Comparison of ENCODE assay signal across 8 mouse cellular contexts in genomic region chr2:118790551-118791525, GRCm38 (mm10). TPM values are rescaled to one million over a fixed set of nuclear protein-coding genes. Genes with fewer than 3 reads are reported as not detected.
DNase-seq lines count a peak whose midpoint lies in the region; ATAC-seq and TF ChIP-seq lines count a peak whose summit lies in the region.

No protein-coding gene starts in this region.

- intact Hi-C loops in heart, adult 2 months (cut with DNase I): loop anchor here (1.0 to 5.0 kb wide), 2 partner anchors 92 to 161 kb away; no protein-coding TSS in a partner anchor

- H3K79me3 ChIP-seq in C2C12 (ENCODE audit: low read depth): no peaks in the 10 kb centered on the region

- TF ChIP-seq CTCF in C2C12 (IDR thresholded peaks at IDR 0.05; ENCODE audit: control insufficient read depth, insufficient read depth, insufficient read length): peak; percentile 63
- peak; percentile 84 for TF ChIP-seq CTCF in heart, adult 2 months (IDR thresholded peaks at IDR 0.05)
- peak; percentile 79 for TF ChIP-seq CTCF in kidney, adult 2 months (conservative IDR thresholded peaks at IDR 0.05; ENCODE audit: insufficient read depth, insufficient read length, low read depth, low read length)
- peak; percentile 88 for TF ChIP-seq CTCF in liver, adult 2 months (IDR thresholded peaks at IDR 0.05; ENCODE audit: low read depth, low read length)
- TF ChIP-seq CTCF in midbrain, postnatal 0 days (IDR thresholded peaks at IDR 0.05): peak; percentile 71; the same call in 1 of the 2 replicates

- H3K4me1 ChIP-seq in embryonic facial prominence, embryonic 12.5 days: peaks cover 11% of the 10 kb centered on the region; the same call in 1 of the 2 replicates
- peaks cover 1% of the 10 kb centered on the region; the same call in 1 of the 2 replicates for H3K4me1 ChIP-seq in heart, adult 2 months (ENCODE audit: control insufficient read depth, insufficient read depth, low read length)
- H3K4me1 ChIP-seq in kidney, adult 2 months (ENCODE audit: control insufficient read depth, insufficient read depth, low read length): no peaks in the 10 kb centered on the region
- H3K4me1 ChIP-seq in liver, adult 2 months (ENCODE audit: control insufficient read depth, insufficient read depth, low read length): no peaks in the 10 kb centered on the region
- H3K4me1 ChIP-seq in midbrain, postnatal 0 days (ENCODE audit: insufficient read depth, low read length): no peaks in the 10 kb centered on the region
- H3K4me1 ChIP-seq in stomach, embryonic 16.5 days (ENCODE audit: control insufficient read depth, insufficient read depth, low read length): peaks cover 6% of the 10 kb centered on the region; the same call in 1 of the 2 replicates

- H3K79me2 ChIP-seq in C2C12 (ENCODE audit: control insufficient read depth, insufficient read depth): no peaks in the 10 kb centered on the region
- H3K79me2 ChIP-seq in heart, adult 2 months (replicated peaks; ENCODE audit: control insufficient read depth, insufficient read depth, low read length): no peaks in the 10 kb centered on the region
- H3K79me2 ChIP-seq in liver, adult 2 months (ENCODE audit: control insufficient read depth, insufficient read depth, low read length): no peaks in the 10 kb centered on the region

- no peaks in the 10 kb centered on the region for H3K9me3 ChIP-seq in embryonic facial prominence, embryonic 12.5 days
- H3K9me3 ChIP-seq in midbrain, postnatal 0 days (ENCODE audit: low read length): no peaks in the 10 kb centered on the region
- no peaks in the 10 kb centered on the region for H3K9me3 ChIP-seq in stomach, embryonic 16.5 days (replicated peaks; ENCODE audit: control insufficient read depth, low read length)

- TF ChIP-seq POLR2A in heart, adult 2 months (IDR thresholded peaks at IDR 0.05; ENCODE audit: insufficient read depth, low read depth, low read length): no peak
- no peak for TF ChIP-seq POLR2A in kidney, adult 2 months (IDR thresholded peaks at IDR 0.05; ENCODE audit: low read depth, low read length)
- no peak for TF ChIP-seq POLR2A in liver, adult 2 months (IDR thresholded peaks at IDR 0.05; ENCODE audit: extremely low read depth, insufficient read depth, low read length)

- H3K9ac ChIP-seq in embryonic facial prominence, embryonic 12.5 days: no peak overlapping the region
- H3K9ac ChIP-seq in heart, adult 2 months (ENCODE audit: low read depth, low read length): no peak overlapping the region
- H3K9ac ChIP-seq in liver, adult 2 months (ENCODE audit: low read depth, low read length): no peak overlapping the region
- no peak overlapping the region for H3K9ac ChIP-seq in midbrain, postnatal 0 days (replicated peaks; ENCODE audit: low read length, poor library complexity, severe bottlenecking)
- peak overlapping the region; percentile 59; the same call in 1 of the 2 replicates for H3K9ac ChIP-seq in stomach, embryonic 16.5 days (ENCODE audit: low read length)

- DNase-seq in adrenal gland, postnatal 25 days: peak; percentile 78
- DNase-seq in heart, adult 2 months: peak; percentile 69 to 71
- DNase-seq in kidney, adult 2 months: peak; percentile 81
- DNase-seq in liver, adult 2 months (ENCODE audit: extremely low read depth, low read depth, low spot score): peak; percentile 43
- peak; percentile 77 for DNase-seq in midbrain, postnatal 0 days (ENCODE audit: low spot score)

- 0 out of 2 replicates have a peak, but pooled peaks have one; percentile 43 for ATAC-seq in embryonic facial prominence, embryonic 12.5 days (ENCODE audit: insufficient number of reproducible peaks, insufficient read depth, low FRiP score, low TSS enrichment)
- peak; percentile 67 for ATAC-seq in midbrain, postnatal 0 days (ENCODE audit: low FRiP score)
- ATAC-seq in stomach, embryonic 16.5 days (ENCODE audit: insufficient read depth, low FRiP score): peak; percentile 39; the same call in 1 of the 2 replicates

- WGBS in embryonic facial prominence, embryonic 12.5 days: 23% methylated on average over 44 of the region's 44 CpGs
- WGBS in heart, adult 2 months: 22% methylated on average over 44 of the region's 44 CpGs
- WGBS in kidney, adult 2 months: 23% methylated on average over 44 of the region's 44 CpGs
- WGBS in liver, adult 2 months: 25% methylated on average over 44 of the region's 44 CpGs
- 27% methylated on average over 44 of the region's 44 CpGs for WGBS in midbrain, postnatal 0 days
- WGBS in stomach, embryonic 16.5 days: 23% methylated on average over 44 of the region's 44 CpGs

- no peak for TF ChIP-seq EP300 in heart, adult 2 months (IDR thresholded peaks at IDR 0.05; ENCODE audit: insufficient read depth, low read depth, low read length)

- peak overlapping the region; percentile 6 for H3ac ChIP-seq in C2C12 (ENCODE audit: control insufficient read depth, insufficient read length, low read depth)

- H3K27me3 ChIP-seq in C2C12 (ENCODE audit: control insufficient read depth, insufficient read depth, insufficient read length): peaks cover 4% of the 10 kb centered on the region
- H3K27me3 ChIP-seq in embryonic facial prominence, embryonic 12.5 days: peaks cover 22% of the 10 kb centered on the region
- H3K27me3 ChIP-seq in heart, adult 2 months (ENCODE audit: control insufficient read depth, insufficient read depth, low read length): no peaks in the 10 kb centered on the region
- H3K27me3 ChIP-seq in kidney, adult 2 months (replicated peaks; ENCODE audit: control insufficient read depth, insufficient read depth, low read length): no peaks in the 10 kb centered on the region
- H3K27me3 ChIP-seq in liver, adult 2 months (ENCODE audit: control insufficient read depth, insufficient read depth, low read length): no peaks in the 10 kb centered on the region
- no peaks in the 10 kb centered on the region for H3K27me3 ChIP-seq in midbrain, postnatal 0 days (ENCODE audit: insufficient read depth, low read length)
- no peaks in the 10 kb centered on the region for H3K27me3 ChIP-seq in stomach, embryonic 16.5 days (ENCODE audit: control insufficient read depth, insufficient read depth, low read length)

- no peak overlapping the region for H3K27ac ChIP-seq in embryonic facial prominence, embryonic 12.5 days
- no peak overlapping the region for H3K27ac ChIP-seq in heart, adult 2 months
- H3K27ac ChIP-seq in kidney, adult 2 months (ENCODE audit: insufficient read depth, low read depth, low read length): no peak overlapping the region
- no peak overlapping the region for H3K27ac ChIP-seq in liver, adult 2 months (replicated peaks; ENCODE audit: insufficient read depth, low read depth, low read length)
- H3K27ac ChIP-seq in midbrain, postnatal 0 days (ENCODE audit: low read depth, low read length): no peak overlapping the region
- H3K27ac ChIP-seq in stomach, embryonic 16.5 days (ENCODE audit: low read length): no peak overlapping the region

- H3K36me3 ChIP-seq in C2C12 (ENCODE audit: control insufficient read depth, insufficient read depth): no peaks in the 10 kb centered on the region
- no peaks in the 10 kb centered on the region for H3K36me3 ChIP-seq in embryonic facial prominence, embryonic 12.5 days
- no peaks in the 10 kb centered on the region for H3K36me3 ChIP-seq in heart, adult 2 months (ENCODE audit: control insufficient read depth, insufficient read depth, low read length)
- H3K36me3 ChIP-seq in kidney, adult 2 months (ENCODE audit: control insufficient read depth, insufficient read depth, low read length): no peaks in the 10 kb centered on the region
- H3K36me3 ChIP-seq in liver, adult 2 months (ENCODE audit: control insufficient read depth, insufficient read depth, low read length): no peaks in the 10 kb centered on the region
- H3K36me3 ChIP-seq in midbrain, postnatal 0 days (ENCODE audit: insufficient read depth, low read length): peaks cover 60% of the 10 kb centered on the region
- no peaks in the 10 kb centered on the region for H3K36me3 ChIP-seq in stomach, embryonic 16.5 days (ENCODE audit: control insufficient read depth, insufficient read depth, low read length)

- peak overlapping the region; percentile 39 for H3K4me2 ChIP-seq in embryonic facial prominence, embryonic 12.5 days (replicated peaks)
- peak overlapping the region; percentile 2; the same call in 1 of the 2 replicates for H3K4me2 ChIP-seq in midbrain, postnatal 0 days (ENCODE audit: low read depth, low read length, poor library complexity, severe bottlenecking)
- peak overlapping the region; percentile 49 for H3K4me2 ChIP-seq in stomach, embryonic 16.5 days (ENCODE audit: low read depth, low read length)

- H3K4me3 ChIP-seq in C2C12 (ENCODE audit: insufficient read depth, poor library complexity, severe bottlenecking): no peak overlapping the region
- peak overlapping the region; percentile 15; the same call in 1 of the 2 replicates for H3K4me3 ChIP-seq in embryonic facial prominence, embryonic 12.5 days
- H3K4me3 ChIP-seq in heart, adult 2 months: no peak overlapping the region
- H3K4me3 ChIP-seq in kidney, adult 2 months (ENCODE audit: insufficient read depth, low read depth, low read length): no peak overlapping the region
- H3K4me3 ChIP-seq in liver, adult 2 months (ENCODE audit: insufficient read depth, low read depth, low read length): no peak overlapping the region; the same call in 1 of the 2 replicates
- no peak overlapping the region for H3K4me3 ChIP-seq in midbrain, postnatal 0 days (ENCODE audit: low read depth, low read length)
- peak overlapping the region; percentile 25 for H3K4me3 ChIP-seq in stomach, embryonic 16.5 days (replicated peaks; ENCODE audit: low read length)

RNA-seq across cellular contexts. Expression of gene Disp2, which starts 11.3 kb away (rescaled TPM):
- polyA plus RNA-seq in C2C12 (2012; fragmentation: generic; extraction: Trizol): 0.05 TPM
- total RNA-seq in adrenal gland, postnatal 25 days (2021): 23.0 and 37.8 TPM in 2 replicates
- polyA plus RNA-seq in embryonic facial prominence, embryonic 12.5 days (2016; fragmentation: Nextera tagmentation; extraction: Ambion mirVana): 1.3 and 1.6 TPM in 2 replicates
- total RNA-seq in heart, adult 2 months (2021): under 1 TPM in 1 of 2 experiments, not detected in 1; 0.11 TPM
- polyA plus RNA-seq in heart, adult 2 months (2012; rRNA removed): 0.39 and 0.53 TPM in 2 replicates
- 0.35 and 0.67 TPM in 2 replicates for polyA plus RNA-seq in kidney, adult 2 months (2012; rRNA removed)
- 1.0 and 1.3 TPM in 2 replicates for total RNA-seq in liver, adult 2 months (2014; rRNA removed)
- 1.3 and 1.5 TPM in 2 replicates for polyA plus RNA-seq in liver, adult 2 months (2012; rRNA removed)
- total RNA-seq in midbrain, postnatal 0 days (2014; rRNA removed): 180 and 201 TPM in 2 replicates
- 68.7 and 72.6 TPM in 2 replicates for polyA plus RNA-seq in midbrain, postnatal 0 days (2015; fragmentation: Nextera tagmentation; extraction: Ambion mirVana)
- polyA plus RNA-seq in stomach, embryonic 16.5 days (2015; fragmentation: Nextera tagmentation; extraction: Ambion mirVana): 2.1 and 2.5 TPM in 2 replicates

RNA-seq across cellular contexts. Expression of gene Phgr1, which starts 18.3 kb away (rescaled TPM):
- not detected for polyA plus RNA-seq in C2C12 (2012; fragmentation: generic; extraction: Trizol)
- total RNA-seq in adrenal gland, postnatal 25 days (2021): not detected in 2 replicates
- polyA plus RNA-seq in embryonic facial prominence, embryonic 12.5 days (2016; fragmentation: Nextera tagmentation; extraction: Ambion mirVana): not detected in 2 replicates
- total RNA-seq in heart, adult 2 months (2021): not detected
- not detected in 2 replicates for polyA plus RNA-seq in heart, adult 2 months (2012; rRNA removed)
- not detected in 2 replicates for polyA plus RNA-seq in kidney, adult 2 months (2012; rRNA removed)
- total RNA-seq in liver, adult 2 months (2014; rRNA removed): not detected in 2 replicates
- 1.0 and 1.6 TPM in 2 replicates for polyA plus RNA-seq in liver, adult 2 months (2012; rRNA removed)
- total RNA-seq in midbrain, postnatal 0 days (2014; rRNA removed): not detected in 2 replicates
- not detected in 2 replicates for polyA plus RNA-seq in midbrain, postnatal 0 days (2015; fragmentation: Nextera tagmentation; extraction: Ambion mirVana)
- 22.2 and 38.3 TPM in 2 replicates for polyA plus RNA-seq in stomach, embryonic 16.5 days (2015; fragmentation: Nextera tagmentation; extraction: Ambion mirVana)

RNA-seq across cellular contexts. Expression of gene Knstrn, which starts 23.0 kb away (rescaled TPM):
- polyA plus RNA-seq in C2C12 (2012; fragmentation: generic; extraction: Trizol): 76.0 TPM
- 7.6 and 10.7 TPM in 2 replicates for total RNA-seq in adrenal gland, postnatal 25 days (2021)
- 116 and 125 TPM in 2 replicates for polyA plus RNA-seq in embryonic facial prominence, embryonic 12.5 days (2016; fragmentation: Nextera tagmentation; extraction: Ambion mirVana)
- under 1 TPM; 0.64 to 0.68 TPM for total RNA-seq in heart, adult 2 months (2021)
- 0.23 and 0.59 TPM in 2 replicates for polyA plus RNA-seq in heart, adult 2 months (2012; rRNA removed)
- 0.56 and 0.61 TPM in 2 replicates for polyA plus RNA-seq in kidney, adult 2 months (2012; rRNA removed)
- 0.83 and 2.7 TPM in 2 replicates for total RNA-seq in liver, adult 2 months (2014; rRNA removed)
- 0.11 and 0.22 TPM in 2 replicates for polyA plus RNA-seq in liver, adult 2 months (2012; rRNA removed)
- total RNA-seq in midbrain, postnatal 0 days (2014; rRNA removed): 3.1 and 4.5 TPM in 2 replicates
- 5.6 and 6.6 TPM in 2 replicates for polyA plus RNA-seq in midbrain, postnatal 0 days (2015; fragmentation: Nextera tagmentation; extraction: Ambion mirVana)
- polyA plus RNA-seq in stomach, embryonic 16.5 days (2015; fragmentation: Nextera tagmentation; extraction: Ambion mirVana): 75.0 and 86.7 TPM in 2 replicates

RNA-seq across cellular contexts. Expression of gene Ccdc9b, which starts 28.4 kb away (rescaled TPM):
- polyA plus RNA-seq in C2C12 (2012; fragmentation: generic; extraction: Trizol): 9.3 TPM
- 6.1 and 8.1 TPM in 2 replicates for total RNA-seq in adrenal gland, postnatal 25 days (2021)
- 1.3 and 1.5 TPM in 2 replicates for polyA plus RNA-seq in embryonic facial prominence, embryonic 12.5 days (2016; fragmentation: Nextera tagmentation; extraction: Ambion mirVana)
- 10 to 100 TPM; 24.3 to 26.4 TPM for total RNA-seq in heart, adult 2 months (2021)
- 15.1 and 21.7 TPM in 2 replicates for polyA plus RNA-seq in heart, adult 2 months (2012; rRNA removed)
- polyA plus RNA-seq in kidney, adult 2 months (2012; rRNA removed): 3.4 and 3.6 TPM in 2 replicates
- total RNA-seq in liver, adult 2 months (2014; rRNA removed): 1.1 and 1.9 TPM in 2 replicates
- 0.68 and 0.94 TPM in 2 replicates for polyA plus RNA-seq in liver, adult 2 months (2012; rRNA removed)
- total RNA-seq in midbrain, postnatal 0 days (2014; rRNA removed): 1.5 and 3.4 TPM in 2 replicates
- 0.74 and 0.79 TPM in 2 replicates for polyA plus RNA-seq in midbrain, postnatal 0 days (2015; fragmentation: Nextera tagmentation; extraction: Ambion mirVana)
- polyA plus RNA-seq in stomach, embryonic 16.5 days (2015; fragmentation: Nextera tagmentation; extraction: Ambion mirVana): 2.9 and 4.0 TPM in 2 replicates

RNA-seq across cellular contexts. Expression of gene Inafm2, which starts 45.3 kb away (rescaled TPM):
- 10.3 TPM for polyA plus RNA-seq in C2C12 (2012; fragmentation: generic; extraction: Trizol)
- 33.9 and 37.3 TPM in 2 replicates for total RNA-seq in adrenal gland, postnatal 25 days (2021)
- polyA plus RNA-seq in embryonic facial prominence, embryonic 12.5 days (2016; fragmentation: Nextera tagmentation; extraction: Ambion mirVana): 16.5 and 17.9 TPM in 2 replicates
- total RNA-seq in heart, adult 2 months (2021): 10 to 100 TPM; 31.8 to 34.9 TPM
- polyA plus RNA-seq in heart, adult 2 months (2012; rRNA removed): 8.8 and 16.3 TPM in 2 replicates
- 8.1 and 8.7 TPM in 2 replicates for polyA plus RNA-seq in kidney, adult 2 months (2012; rRNA removed)
- 4.4 and 5.4 TPM in 2 replicates for total RNA-seq in liver, adult 2 months (2014; rRNA removed)
- polyA plus RNA-seq in liver, adult 2 months (2012; rRNA removed): 4.7 TPM in 2 replicates
- total RNA-seq in midbrain, postnatal 0 days (2014; rRNA removed): 13.5 and 17.4 TPM in 2 replicates
- polyA plus RNA-seq in midbrain, postnatal 0 days (2015; fragmentation: Nextera tagmentation; extraction: Ambion mirVana): 12.6 and 13.3 TPM in 2 replicates
- polyA plus RNA-seq in stomach, embryonic 16.5 days (2015; fragmentation: Nextera tagmentation; extraction: Ambion mirVana): 26.0 and 28.5 TPM in 2 replicates

Comparison
In these comparisons a context has a peak if more than half of its experiments do, and no peak if none do; other contexts are left out.
1. H3K4me3 ChIP-seq: peak in embryonic facial prominence, embryonic 12.5 days (single experiment) and stomach, embryonic 16.5 days (single experiment); none in C2C12 (single experiment), heart, adult 2 months (single experiment), kidney, adult 2 months (single experiment), liver, adult 2 months (single experiment) and midbrain, postnatal 0 days (single experiment).
2. RNA of gene Disp2, which starts 11.3 kb away (polyA plus RNA-seq): 68.7 to 72.6 TPM in midbrain, postnatal 0 days; 2.1 to 2.5 TPM in stomach, embryonic 16.5 days, 1.3 to 1.5 TPM in liver, adult 2 months, 1.3 to 1.6 TPM in embryonic facial prominence, embryonic 12.5 days, 0.35 to 0.67 TPM in kidney, adult 2 months, 0.39 to 0.53 TPM in heart, adult 2 months and 0.05 TPM in C2C12 (single experiment); every median in the first group is over 10 times any median in the second.
3. RNA of gene Knstrn, which starts 23.0 kb away (polyA plus RNA-seq): 116 to 125 TPM in embryonic facial prominence, embryonic 12.5 days, 75.0 to 86.7 TPM in stomach, embryonic 16.5 days and 76.0 TPM in C2C12 (single experiment); 5.6 to 6.6 TPM in midbrain, postnatal 0 days, 0.56 to 0.61 TPM in kidney, adult 2 months, 0.23 to 0.59 TPM in heart, adult 2 months and 0.11 to 0.22 TPM in liver, adult 2 months; every median in the first group is over 10 times any median in the second.
4. Peak in every context shown above with its lines, with median percentiles within 50 percentile points of each other: CTCF ChIP-seq, DNase-seq, ATAC-seq and H3K4me2 ChIP-seq.